Mouse (Mus musculus): ENCODE results near the gene BC030870.

DNA sequence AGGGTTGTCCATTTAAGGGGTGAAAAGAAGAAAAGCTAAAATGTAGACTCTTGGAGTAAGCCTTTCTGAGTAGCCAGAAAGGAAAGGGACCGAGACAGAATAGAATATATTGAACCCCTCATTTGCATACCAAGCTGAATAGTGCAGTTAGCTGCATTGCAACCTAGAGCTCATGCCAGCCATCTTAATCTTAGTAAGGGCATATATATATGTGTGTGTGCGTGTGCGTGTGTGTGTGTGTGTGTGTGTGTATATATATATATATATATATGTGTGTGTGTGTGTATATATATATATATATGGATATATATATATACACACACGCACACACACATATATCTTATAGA lies 60.9 kb downstream of the BC030870 start:
- TF ChIP-seq CTCF (IDR thresholded peaks at IDR 0.05; ENCODE audit: low read depth) (no peak), EP300 (IDR thresholded peaks at IDR 0.05; ENCODE audit: low read depth) (no peak)

Data from heart, postnatal 0 days (tissue).